Mouse (Mus musculus) liver, adult (tissue): ENCODE results near the gene Fnip1.
A peak's percentile ranks its signal among the peaks of the same experiment; 100 is the strongest.

Experiments
- GATA4 ChIP-seq: IDR thresholded peaks from 2 replicates; pipeline ENCODE4 v1.6.1; 2014; ENCODE audit warnings: mild to moderate bottlenecking, low read length; ENCODE audit not compliant: insufficient replicate concordance

Gene Fnip1

GRCm38 (mm10) chr11:54437823-54438337 is at the start of gene Fnip1:
Gene Fnip1, plus strand, starts transcription at chr11:54438199.
- TF ChIP-seq GATA4: no peak

DNA sequence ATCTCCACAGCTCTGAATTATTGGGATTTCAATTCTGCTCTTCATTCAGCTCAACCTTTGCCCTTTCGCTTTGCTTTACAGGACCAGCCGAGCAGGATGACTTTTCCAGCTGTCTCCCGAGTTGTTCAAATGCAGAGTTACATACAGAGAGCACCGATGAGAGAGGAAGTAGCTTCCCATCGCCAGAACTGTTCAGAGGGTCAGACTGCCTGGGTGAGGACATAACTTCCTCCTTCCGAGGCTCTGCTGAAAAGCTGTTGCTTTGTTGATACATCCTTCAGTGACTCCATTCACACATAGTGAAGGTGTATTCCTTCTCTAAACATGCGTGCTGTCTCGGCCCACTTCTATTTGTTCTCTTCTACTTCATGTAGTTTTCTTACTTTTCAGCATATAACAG is 47.6 kb upstream of the Fnip1 start:
- TF ChIP-seq GATA4: no peak

DNA sequence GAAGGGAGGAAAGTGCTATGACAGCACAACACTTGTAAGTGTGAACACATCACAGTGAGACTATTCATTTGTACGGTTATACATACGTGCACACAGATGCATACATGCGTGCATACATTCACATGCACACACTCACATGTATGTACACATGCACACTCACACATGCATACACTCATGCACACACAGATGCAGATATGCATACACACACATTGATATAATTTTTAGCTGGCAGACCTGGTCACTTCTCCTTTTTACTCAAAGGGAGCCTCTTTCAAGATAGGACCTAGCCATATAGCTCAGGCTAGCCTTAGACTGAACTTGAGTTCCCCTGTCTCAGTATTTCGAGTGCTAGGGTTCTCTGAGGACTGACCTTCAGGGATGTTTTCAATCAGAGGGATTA is 46.7 kb upstream of the Fnip1 start:
- TF ChIP-seq GATA4: no peak

DNA sequence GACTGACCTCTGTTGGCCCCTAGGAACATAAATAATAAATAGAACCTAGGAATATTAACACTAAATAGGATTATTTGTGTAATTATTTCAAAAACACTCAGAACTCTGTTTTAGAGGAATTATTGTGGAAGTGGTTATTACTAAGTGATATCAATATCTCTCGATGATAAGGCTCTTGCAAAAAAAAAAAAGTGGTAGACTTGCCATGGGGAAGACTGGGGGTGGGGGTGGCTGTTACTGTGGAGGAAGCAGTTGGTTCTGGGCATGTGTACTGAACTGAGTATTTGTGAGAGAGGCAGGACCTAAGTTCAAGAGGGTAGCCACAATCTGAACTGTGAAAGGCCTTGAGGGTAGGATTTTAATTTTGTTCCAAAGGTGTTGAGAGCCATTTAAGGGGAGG is 41.3 kb upstream of the Fnip1 start:
- TF ChIP-seq GATA4: no peak

DNA sequence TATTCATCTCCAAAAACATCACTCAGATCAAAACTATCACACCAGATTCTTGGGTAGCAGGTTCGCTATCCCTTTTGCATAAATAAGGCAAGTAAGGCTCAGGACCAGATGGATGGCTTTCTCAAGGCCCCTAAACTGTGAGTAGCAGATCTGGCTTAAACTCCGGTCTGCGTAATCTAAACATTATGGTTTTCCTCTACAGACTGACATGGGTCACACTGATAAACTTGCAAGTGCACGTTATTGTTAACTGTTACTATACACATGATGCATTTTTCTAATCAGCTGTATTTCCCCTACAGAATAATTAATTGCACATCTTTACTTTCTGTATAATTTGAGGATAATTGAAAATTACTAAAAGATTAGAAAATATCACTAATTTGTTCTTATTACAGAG is 39.9 kb upstream of the Fnip1 start:
- TF ChIP-seq GATA4: no peak

GRCm38 (mm10) chr11:54404885-54405284 is 33.1 kb upstream of the Fnip1 start:
- TF ChIP-seq GATA4: no peak

GRCm38 (mm10) chr11:54406930-54407546 is 31.0 kb upstream of the Fnip1 start:
- no peak for TF ChIP-seq GATA4

DNA sequence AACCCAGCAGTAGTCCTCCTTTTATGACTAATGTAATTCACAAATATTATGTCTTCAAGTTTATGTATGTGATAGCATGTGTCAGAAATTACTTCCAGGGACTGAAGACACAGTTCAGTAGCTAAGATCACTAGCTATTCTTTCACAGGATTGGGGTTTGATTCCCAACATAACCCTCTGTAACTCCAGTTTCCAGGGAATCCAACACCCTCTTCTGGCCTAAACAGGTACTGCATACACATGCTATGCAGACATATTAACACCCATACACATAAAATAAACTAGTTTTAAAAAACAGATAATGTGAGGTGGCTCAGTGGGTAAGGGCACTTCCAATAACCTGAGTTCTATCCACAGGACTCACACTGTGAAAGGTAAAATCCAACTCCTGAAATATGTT is 27.4 kb upstream of the Fnip1 start:
- no peak for TF ChIP-seq GATA4

DNA sequence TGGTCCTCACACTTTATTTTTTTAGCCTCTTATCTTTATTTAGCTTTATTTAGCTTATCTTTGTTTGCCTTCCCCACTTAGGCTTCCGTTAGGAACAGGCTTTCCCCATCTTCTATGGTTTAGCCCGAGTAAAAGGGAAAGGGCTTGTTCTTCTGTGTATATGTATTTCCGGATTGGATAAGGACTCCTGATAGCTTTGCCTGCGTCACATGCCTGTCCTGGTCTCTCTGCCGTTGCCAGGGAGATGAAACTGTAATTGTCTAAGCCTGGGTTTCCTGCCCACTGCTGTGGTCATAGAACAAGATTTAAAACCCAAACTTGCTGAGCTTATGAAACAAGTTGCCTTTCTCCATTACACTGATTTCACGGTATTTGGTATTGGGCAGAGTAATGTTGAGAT is 25.0 kb upstream of the Fnip1 start:
- TF ChIP-seq GATA4: peak; percentile 90; the same call in 1 of the 2 replicates

GRCm38 (mm10) chr11:54423007-54423406 is 15.0 kb upstream of the Fnip1 start:
- no peak for TF ChIP-seq GATA4

DNA sequence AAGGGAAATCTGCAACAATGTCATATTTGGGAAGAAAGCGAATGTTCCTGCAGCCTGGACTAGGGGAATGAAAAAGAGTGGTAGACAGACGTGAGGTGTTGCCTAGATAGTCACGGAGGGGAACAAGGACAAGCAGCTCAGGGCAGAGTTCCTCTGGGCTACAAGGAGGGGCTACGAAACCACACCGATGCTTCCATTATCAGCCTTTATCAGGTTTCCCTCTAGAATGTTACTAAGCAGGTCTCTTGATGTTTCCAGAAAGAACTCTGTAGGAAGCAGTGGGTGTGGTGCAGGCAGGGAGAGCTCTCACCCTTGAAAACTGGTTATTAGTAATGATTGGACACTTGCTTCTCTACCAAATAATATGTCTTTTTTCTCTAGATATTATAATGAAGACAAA is 11.7 kb upstream of the Fnip1 start:
- TF ChIP-seq GATA4: no peak

GRCm38 (mm10) chr11:54427138-54427537 is 10.9 kb upstream of the Fnip1 start:
- TF ChIP-seq GATA4: no peak

DNA sequence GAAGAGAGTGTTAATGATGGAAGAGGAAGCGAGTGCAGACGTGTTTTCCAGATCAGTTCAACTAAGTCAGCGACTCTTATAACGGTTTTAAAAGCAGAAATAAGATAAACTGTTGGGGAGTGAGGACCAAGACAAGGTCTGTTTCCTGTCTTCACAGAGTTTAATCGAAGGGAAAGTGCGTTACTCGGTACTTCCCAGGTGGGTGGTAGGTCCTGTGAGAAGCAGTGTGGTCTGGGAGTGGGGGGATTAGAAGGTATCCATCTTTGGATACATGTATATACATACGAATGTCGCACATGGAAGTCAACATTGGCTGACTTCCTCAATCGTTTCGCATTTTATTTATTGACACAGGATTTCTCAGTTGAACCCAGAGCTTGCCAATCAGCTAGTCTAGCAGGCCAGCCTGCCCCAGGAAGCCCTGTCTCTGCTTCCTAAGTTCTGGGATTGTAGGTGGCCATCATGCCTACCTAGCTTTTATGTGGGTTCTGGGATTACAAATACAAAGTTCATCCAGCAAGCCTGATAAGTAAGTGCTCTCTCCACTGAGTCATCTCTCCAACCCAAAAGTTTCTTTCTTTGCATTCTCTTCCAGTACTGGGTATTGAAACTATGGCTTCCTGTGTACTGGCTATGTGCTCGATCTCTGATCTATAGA is 10.2 kb upstream of the Fnip1 start:
- no peak for TF ChIP-seq GATA4

DNA sequence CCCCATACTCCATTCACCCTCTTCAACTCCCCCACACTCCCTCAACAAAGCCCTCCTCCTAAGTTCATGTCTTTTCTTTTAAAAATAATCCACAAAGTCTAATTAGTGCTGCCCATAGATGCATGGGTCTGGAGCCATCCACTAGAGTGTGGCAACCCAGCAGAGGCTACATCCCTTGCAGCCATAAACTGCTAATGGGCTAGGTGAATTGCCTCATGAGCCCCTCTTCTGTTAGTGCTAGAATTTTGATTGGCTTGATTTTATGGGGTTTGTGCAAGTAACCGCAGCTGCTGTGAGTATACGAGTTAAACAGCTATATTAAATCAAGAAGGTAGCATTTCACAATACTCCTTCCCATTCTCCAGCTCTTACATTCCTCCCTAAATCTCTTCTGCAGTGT is 8.8 kb upstream of the Fnip1 start:
- no peak for TF ChIP-seq GATA4

DNA sequence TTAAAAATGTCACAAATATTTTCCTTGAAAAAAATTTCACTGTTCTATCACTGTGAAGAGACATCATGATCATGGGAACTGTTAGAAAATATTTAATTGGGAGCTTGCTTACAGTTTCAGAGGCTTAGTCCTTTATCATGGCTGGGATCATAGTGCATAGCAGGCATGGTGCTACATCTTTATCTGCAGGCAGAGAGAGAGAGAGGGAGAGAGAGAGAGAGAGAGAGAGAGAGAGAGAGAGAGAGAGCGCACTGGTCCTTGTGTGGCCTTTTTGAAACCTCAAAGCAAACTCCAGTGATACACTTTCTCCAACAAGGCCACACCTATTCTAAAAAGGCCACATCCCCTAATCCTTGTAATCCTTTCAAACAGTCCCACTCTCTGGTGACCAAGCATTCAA is 2.2 kb upstream of the Fnip1 start:
- TF ChIP-seq GATA4: no peak

DNA sequence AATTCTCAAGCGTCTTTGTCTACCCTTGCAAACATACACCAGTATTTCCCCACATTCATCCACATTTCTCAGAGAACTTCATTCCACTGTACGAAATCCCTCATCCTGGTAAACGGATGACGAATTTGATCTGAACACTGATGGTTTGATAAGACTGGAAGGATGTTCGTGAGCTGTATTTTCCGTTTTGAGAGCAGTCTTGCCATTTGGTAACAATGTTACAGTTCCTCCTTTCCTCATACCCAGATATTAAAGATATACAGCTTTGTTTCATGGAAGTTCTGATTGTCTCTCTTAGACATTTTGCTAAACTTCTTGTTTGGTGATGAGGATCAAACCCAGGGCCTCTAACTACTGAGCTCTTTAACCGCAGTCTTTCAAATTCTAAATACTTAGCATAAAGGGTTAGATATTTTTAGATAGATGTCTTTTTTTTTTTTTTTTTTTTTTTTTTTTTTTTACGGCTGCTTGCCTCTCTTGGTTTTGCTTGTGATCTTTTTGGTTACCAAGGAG is 633 bp upstream of the Fnip1 start:
- TF ChIP-seq GATA4: no peak

DNA sequence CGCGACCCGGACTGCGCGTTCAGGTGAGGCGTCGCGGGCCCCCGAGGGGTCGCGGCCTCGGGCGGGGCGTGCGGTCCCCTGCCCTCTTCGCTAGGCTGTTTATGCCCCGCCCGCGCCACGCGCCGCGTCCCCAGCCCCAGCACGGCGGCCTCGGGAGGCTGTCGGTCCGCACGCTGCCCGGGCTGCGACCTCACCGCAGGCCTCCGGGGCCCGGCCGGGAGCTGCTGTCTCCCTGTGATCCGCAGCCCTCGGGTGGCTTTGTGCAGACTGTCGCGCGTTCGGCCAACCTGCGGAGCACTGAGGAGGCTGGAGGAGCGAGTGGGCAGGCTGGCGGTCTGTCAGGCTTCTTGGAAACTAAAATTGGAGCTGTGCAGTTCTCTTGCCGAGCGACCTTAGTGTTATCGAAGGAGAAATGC is 375 bp downstream of the Fnip1 start:
- TF ChIP-seq GATA4: no peak

DNA sequence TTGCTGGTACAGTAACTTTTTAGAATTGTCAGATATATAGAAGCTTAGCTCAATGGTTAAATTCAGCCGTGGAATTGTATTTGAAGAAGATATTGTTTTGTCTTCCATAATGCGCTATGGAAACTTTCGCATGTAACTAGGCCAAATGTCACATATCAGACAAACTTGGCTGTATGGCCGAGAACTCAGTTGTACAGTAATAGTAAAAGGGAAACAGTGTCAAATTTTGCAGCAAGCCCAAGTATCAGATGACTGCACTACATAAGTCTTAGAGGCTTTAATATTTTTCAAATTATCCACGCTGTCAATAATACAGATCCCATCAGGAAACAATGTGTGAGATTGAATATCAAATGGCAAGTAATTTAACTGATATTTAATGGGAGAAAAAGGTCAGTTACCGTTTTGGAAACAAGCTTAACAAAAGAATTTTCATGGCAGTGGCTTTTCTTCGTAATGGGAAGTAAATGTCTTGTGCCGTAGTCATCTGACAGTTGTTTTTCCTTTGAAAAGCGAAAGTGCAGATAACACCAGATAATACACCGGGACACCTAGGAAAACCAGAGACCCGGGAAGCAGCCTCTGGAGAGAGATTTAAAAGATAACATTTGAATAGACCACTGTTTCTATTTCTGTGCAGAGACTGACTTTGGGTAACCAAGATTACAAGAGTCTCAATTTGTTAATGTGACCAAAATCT is 1.1 kb downstream of the Fnip1 start:
- TF ChIP-seq GATA4: peak; percentile 27; the same call in 1 of the 2 replicates
